Mouse (Mus musculus): ENCODE measurements at regions not wholly inside any gene's neighbourhood (a gene's known extent, or its start where the extent isn't known, plus 50 kb on each side); places are given as distances from the start of the nearest gene placed in this dataset.

DNA sequence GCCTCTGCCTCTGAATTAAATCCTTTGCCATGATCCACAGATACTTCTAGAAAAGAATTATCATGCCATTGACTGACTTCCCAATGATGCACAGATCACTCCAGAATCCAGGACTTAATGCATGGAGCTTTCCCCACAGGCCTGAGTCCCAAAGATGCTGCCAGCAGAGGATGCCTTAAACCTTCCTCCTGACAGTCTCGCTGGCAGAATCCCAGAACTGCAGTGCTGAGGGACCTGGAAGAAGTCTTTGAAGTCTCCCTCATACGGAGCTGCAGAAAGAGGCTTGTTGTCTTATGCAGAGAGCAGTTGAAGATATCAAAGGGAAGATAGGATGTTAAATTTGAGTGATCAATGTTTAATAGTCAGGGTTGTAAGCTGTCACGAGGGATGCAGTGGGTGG, 233.8 kb upstream of the Zmiz1 start:
- no peak for DNase-seq (ENCODE audit: low read depth, low spot score)

- DNase-seq (ENCODE audit: low read depth, low spot score), result peak; percentile 86
These were observed 232.7 kb upstream of the Zmiz1 start for GRCm38 (mm10) chr14:25226155-25226839.

- peak; percentile 70 for DNase-seq (ENCODE audit: low read depth, low spot score)
These were observed 232.0 kb upstream of the Zmiz1 start for GRCm38 (mm10) chr14:25226840-25227506.

DNA sequence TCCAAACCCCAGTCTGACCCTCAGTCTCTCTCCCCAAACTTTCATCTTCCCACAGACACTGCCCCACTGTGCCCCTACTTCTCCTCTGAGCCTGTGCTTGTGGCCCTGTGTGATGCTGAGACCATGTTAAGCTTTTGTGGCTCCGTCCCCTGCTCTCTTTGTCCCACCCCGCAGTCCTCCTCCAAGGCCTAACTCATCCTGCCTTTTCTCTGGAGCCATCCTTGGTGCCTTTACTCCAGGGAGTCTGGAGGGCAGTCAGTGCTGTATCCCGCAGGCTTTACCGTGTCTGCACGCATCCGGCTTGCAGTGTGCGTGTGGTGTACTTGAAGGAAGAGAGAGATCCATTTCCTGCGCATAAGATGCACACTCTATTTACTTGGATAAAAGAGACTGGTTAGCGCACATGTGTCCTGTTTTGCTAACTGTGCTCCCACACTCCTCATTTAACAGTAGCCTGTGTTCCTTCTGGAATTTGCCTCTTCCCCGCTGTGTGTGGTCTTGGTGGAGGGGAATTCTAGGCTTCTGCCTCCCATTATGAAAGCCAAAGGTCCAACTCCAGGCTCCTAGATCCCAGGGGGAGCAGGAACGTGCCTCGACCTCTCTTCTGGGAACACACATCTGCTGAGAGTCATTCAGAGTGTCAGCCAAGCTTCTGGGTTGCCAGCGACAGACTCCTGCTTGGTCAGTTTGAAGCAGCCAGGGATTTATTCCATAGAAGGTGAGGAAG, 230.5 kb upstream of the Zmiz1 start:
- no peak for DNase-seq (ENCODE audit: low read depth, low spot score)

DNA sequence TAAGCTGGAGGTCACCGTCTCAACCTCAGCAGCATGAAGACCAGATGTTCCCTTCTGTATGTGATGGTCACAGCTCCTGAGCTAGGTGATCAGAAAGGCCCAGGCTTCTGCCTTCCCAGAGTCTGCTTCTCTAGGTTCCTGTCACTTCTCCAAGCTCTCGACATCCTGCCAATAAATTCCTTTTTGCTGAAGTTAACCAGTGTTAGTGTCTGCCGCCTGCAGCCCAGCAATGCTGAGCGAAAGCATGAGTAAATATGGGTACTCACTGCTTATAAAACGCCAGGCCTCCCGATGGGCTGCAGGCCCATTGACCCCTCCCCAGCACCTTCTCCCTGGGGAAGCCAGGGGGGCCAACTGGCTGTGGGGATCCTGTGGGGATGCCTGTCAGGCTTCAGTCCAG, 229.4 kb upstream of the Zmiz1 start:
- no peak for DNase-seq (ENCODE audit: low read depth, low spot score)

DNA sequence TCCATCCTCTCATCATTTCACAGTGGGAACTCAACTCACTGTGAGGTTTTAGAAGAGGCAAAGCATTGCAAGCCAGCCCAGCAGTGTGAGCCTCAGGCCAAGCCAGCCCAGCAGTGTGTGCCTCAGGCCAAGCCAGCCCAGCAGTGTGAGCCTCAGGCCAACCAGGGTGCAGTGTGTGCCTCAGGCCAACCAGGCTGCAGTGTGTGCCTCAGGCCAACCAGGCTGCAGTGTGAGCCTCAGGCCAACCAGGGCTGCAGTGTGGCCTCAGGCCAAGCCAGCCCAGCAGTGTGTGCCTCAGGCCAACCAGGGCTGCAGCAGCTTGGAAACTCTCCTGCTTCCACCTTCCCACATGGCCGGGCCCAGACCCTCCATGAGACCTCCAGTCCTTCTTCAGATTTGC, 227.1 kb upstream of the Zmiz1 start:
- no peak for DNase-seq (ENCODE audit: low read depth, low spot score)

GRCm38 (mm10) chr14:25236421-25236973, 222.5 kb upstream of the Zmiz1 start:
- DNase-seq (ENCODE audit: low read depth, low spot score), result no peak

DNA sequence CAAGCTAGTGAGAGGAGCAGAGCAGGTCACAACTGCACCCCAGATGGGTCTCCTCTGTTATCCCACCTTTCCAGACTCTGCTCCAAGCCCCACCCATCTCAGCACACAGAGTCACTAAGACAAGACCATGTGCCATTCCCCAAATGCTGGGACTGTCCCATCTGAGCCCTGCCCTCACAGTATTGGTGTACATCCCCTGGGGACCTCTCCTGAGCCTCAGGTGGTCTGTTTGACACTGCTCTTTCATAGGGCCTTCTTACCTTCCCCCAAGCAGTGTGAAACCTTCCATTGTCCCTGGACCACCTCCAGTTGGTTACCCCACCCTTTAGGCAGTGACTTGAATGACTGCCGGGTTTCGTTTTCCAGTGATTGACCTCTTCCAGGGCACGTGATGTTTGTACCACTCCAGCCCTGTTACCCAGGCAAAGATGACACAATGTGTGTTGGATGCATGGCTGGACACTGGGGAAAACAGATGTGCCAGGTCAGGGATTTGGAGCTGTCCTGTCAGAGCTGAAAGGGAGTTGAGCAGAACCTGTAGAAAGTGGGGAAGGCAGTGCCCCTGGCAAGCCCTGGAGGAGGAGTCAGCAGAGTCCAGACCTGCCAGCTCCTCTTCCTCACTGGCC, 219.5 kb upstream of the Zmiz1 start:
- DNase-seq (ENCODE audit: low read depth, low spot score), result no peak

- DNase-seq (ENCODE audit: low read depth, low spot score), result no peak
These were observed 216.2 kb upstream of the Zmiz1 start for GRCm38 (mm10) chr14:25242753-25243152.

DNA sequence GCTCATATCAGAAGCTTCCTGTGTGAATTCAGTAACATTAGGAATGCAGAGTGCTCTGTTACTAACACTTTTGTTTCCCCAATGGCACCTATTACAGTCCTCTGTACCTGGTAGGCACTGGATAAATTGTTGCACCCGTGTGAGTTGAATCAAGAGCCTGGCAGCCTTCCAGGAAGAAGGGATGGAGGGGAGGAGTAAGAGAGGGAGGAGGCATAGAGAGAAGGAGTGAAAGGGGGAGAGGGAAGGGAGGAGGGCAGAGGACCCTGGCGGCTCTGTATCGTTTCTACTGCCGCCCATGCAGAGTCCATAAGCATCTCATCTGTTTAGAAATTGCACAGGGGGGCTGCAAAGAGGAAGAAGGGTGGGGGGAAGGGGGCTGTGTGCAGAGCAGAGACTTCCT, 215.7 kb upstream of the Zmiz1 start:
- no peak for DNase-seq (ENCODE audit: low read depth, low spot score)

DNA sequence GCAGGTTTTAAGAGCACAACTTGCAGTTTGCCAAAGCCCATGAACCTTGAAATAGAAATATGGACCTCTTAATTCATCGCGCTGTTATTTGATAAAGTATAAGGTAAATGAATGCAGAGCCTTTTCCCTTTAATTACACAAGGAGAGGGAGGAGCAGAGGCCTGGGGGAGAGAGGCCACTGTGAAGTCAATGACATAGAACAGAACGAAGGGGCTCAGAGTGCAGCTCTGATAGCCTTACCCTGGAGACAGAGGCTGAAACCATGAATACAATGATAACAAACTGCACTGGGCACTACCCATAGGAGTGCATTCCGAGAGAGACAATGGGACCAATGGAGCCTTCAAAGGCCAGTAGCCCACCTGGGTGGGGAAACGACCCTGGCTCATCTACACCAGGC, 215.3 kb upstream of the Zmiz1 start:
- no peak for DNase-seq (ENCODE audit: low read depth, low spot score)

- DNase-seq (ENCODE audit: low read depth, low spot score), result no peak
These were observed 214.1 kb upstream of the Zmiz1 start for GRCm38 (mm10) chr14:25244841-25245240.

DNA sequence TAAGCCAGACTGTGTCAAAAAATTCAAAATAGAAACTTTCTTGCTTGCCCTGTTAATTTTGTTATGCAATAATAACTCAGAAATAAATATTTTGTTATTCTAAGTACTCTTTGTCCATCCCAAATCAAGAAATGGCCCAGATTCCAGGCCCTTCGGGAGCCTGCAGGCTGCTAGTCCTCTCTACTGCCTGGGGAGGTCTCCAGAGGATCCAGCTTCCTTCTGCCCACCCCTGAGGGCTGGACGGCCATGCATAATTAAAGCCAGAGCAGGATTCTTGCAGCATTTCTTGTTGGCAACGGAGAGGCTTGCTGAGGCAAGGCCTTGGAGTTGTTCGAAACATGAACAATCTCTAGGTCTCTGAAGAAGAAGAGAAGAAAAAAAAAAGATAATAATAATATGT, 213.3 kb upstream of the Zmiz1 start:
- peak; percentile 82 for DNase-seq (ENCODE audit: low read depth, low spot score)

GRCm38 (mm10) chr14:25248941-25249340, 210.0 kb upstream of the Zmiz1 start:
- no peak for DNase-seq (ENCODE audit: low read depth, low spot score)

- DNase-seq (ENCODE audit: low read depth, low spot score), result no peak
These were observed 205.8 kb upstream of the Zmiz1 start for GRCm38 (mm10) chr14:25253016-25253850.

- no peak for DNase-seq (ENCODE audit: low read depth, low spot score)
These were observed 195.9 kb upstream of the Zmiz1 start for GRCm38 (mm10) chr14:25263121-25263520.

GRCm38 (mm10) chr14:25266846-25267245, 192.1 kb upstream of the Zmiz1 start:
- no peak for DNase-seq (ENCODE audit: low read depth, low spot score)

DNA sequence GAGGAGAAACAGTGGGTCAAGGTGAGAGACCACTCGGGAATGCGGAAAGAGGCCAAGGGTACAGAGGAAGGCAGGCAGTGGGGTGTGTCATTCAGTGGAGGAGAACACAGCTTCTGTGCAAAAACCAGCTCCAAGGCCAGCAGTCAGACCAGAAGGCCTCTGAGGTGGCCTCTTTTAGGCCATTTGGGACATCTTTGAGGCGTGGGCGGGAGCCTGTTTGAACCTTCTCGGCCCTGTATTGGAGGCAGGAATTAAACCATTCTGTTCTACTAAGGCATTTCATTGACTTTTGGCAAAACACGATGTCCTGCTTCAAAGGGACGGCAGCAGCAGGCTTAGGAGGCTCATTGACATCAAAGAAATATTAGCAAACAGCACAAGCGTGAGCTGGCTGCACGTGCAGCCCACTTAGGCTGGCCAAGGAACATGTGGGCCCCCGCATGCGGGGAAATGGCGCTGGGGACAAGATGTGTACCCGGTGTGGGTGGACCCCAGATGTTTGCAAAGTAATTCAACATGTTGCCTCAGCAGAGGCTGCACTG, 190.8 kb upstream of the Zmiz1 start:
- DNase-seq (ENCODE audit: low read depth, low spot score), result peak; percentile 48

GRCm38 (mm10) chr14:25270227-25270876, 188.6 kb upstream of the Zmiz1 start:
- no peak for DNase-seq (ENCODE audit: low read depth, low spot score)

Measured in skeletal muscle tissue, adult 2 months (tissue).